Mouse (Mus musculus) heart, embryonic 12.5 days (tissue): ENCODE data around the gene Slc5a3. TPM values are rescaled to one million over a fixed set of nuclear protein-coding genes. Genes with fewer than 3 reads are reported as not detected.

Source experiments
- ATAC-seq: fragments of 200-750 bp; cut with Nextera tagmentation; 2 replicates; pipeline ENCODE4 v1.8.0; 2017; ENCODE audit warnings: moderate TSS enrichment, moderate library complexity; ENCODE audit not compliant: insufficient number of reproducible peaks, low FRiP score
- H3K27ac ChIP-seq: fragments of 300-500 bp; sonication (generic); 2 replicates; pipeline ENCODE4 v1.5.1; 2016; ENCODE audit warnings: mild to moderate bottlenecking, moderate library complexity; ENCODE audit not compliant: poor library complexity, severe bottlenecking
- H3K27me3 ChIP-seq: fragments of 300-500 bp; sonication (generic); replicated peaks from 2 replicates; pipeline ENCODE4 v1.6.1; 2016; ENCODE audit warnings: mild to moderate bottlenecking, moderate library complexity
- H3K36me3 ChIP-seq: fragments of 300-500 bp; sonication (generic); 2 replicates; pipeline ENCODE4 v1.6.1; 2016; ENCODE audit warnings: mild to moderate bottlenecking, moderate library complexity
- H3K4me1 ChIP-seq: fragments of 300-500 bp; sonication (generic); replicated peaks from 2 replicates; pipeline ENCODE4 v1.6.1; 2016; ENCODE audit warnings: mild to moderate bottlenecking
- H3K4me2 ChIP-seq: fragments of 300-500 bp; sonication (generic); 2 replicates; pipeline ENCODE4 v1.6.1; 2016; ENCODE audit warnings: mild to moderate bottlenecking, moderate library complexity
- H3K4me3 ChIP-seq: fragments of 300-500 bp; sonication (generic); 2 replicates; pipeline ENCODE4 v1.5.1; 2016; ENCODE audit warnings: mild to moderate bottlenecking
- H3K9ac ChIP-seq: fragments of 300-500 bp; sonication (generic); 2 replicates; pipeline ENCODE4 v1.6.1; 2016; ENCODE audit warnings: mild to moderate bottlenecking, moderate library complexity
- H3K9me3 ChIP-seq: fragments of 300-500 bp; sonication (generic); replicated peaks from 2 replicates; pipeline ENCODE4 v1.6.1; 2016; ENCODE audit warnings: mild to moderate bottlenecking, moderate library complexity
- WGBS: fragments of 180-500 bp; shearing (Covaris S2); methylation state at CpG from one replicate; pipeline ENCODE4 v1.1.7; 2016; 5-methylcytosine and 5-hydroxymethylcytosine counted together
- polyA plus RNA-seq: library from polyadenylated mRNA; unstranded; fragments of >200 nt; fragmentation: Nextera tagmentation; extraction: Ambion mirVana; gene quantifications from 2 replicates; pipeline ENCODE4 v1.2.1, GENCODE M21; 2016

Gene Slc5a3
- polyA plus RNA-seq, 1 experiment from 2014 or later, result 5.9 TPM

- Histone ChIP-seq H3K27me3 (no peaks in the 10 kb centered on the region), H3K9ac (no peak overlapping the region), H3K36me3 (no peaks in the 10 kb centered on the region), H3K4me3 (no peak overlapping the region), H3K9me3 (peaks cover 7% of the 10 kb centered on the region; the same call in 1 of the 2 replicates), H3K4me1 (no peaks in the 10 kb centered on the region), H3K4me2 (no peak overlapping the region), H3K27ac (no peak overlapping the region)
- 82% methylated on average over 21 of the region's 21 CpGs for WGBS
- no peak for ATAC-seq
Observed at GRCm38 (mm10) chr16:92037891-92038607, 20.1 kb upstream of the Slc5a3 start.

- H3K4me3 ChIP-seq, result no peak overlapping the region
- no peak overlapping the region for H3K27ac ChIP-seq
- no peak overlapping the region for H3K9ac ChIP-seq
- 73% methylated on average over 7 of the region's 7 CpGs for WGBS
- H3K9me3 ChIP-seq, result peaks cover 7% of the 10 kb centered on the region; the same call in 1 of the 2 replicates
- no peaks in the 10 kb centered on the region for H3K27me3 ChIP-seq
- H3K4me1 ChIP-seq, result no peaks in the 10 kb centered on the region
- H3K36me3 ChIP-seq, result no peaks in the 10 kb centered on the region
- H3K4me2 ChIP-seq, result no peak overlapping the region
- no peak for ATAC-seq
Observed at GRCm38 (mm10) chr16:92039421-92039820, 18.7 kb upstream of the Slc5a3 start.

GRCm38 (mm10) chr16:92039966-92040365, 18.2 kb upstream of the Slc5a3 start:
- no peak for ATAC-seq
- Histone ChIP-seq H3K4me1 (no peaks in the 10 kb centered on the region), H3K4me2 (no peak overlapping the region), H3K4me3 (no peak overlapping the region), H3K9ac (no peak overlapping the region), H3K9me3 (peaks cover 7% of the 10 kb centered on the region; the same call in 1 of the 2 replicates), H3K36me3 (no peaks in the 10 kb centered on the region), H3K27me3 (no peaks in the 10 kb centered on the region), H3K27ac (no peak overlapping the region)
- 93% methylated on average over 11 of the region's 11 CpGs for WGBS

GRCm38 (mm10) chr16:92051777-92052310, 6.3 kb upstream of the Slc5a3 start:
- no peaks in the 10 kb centered on the region for H3K27me3 ChIP-seq
- no peaks in the 10 kb centered on the region for H3K36me3 ChIP-seq
- H3K9me3 ChIP-seq, result peaks cover 11% of the 10 kb centered on the region
- no peak overlapping the region for H3K4me3 ChIP-seq
- H3K27ac ChIP-seq, result no peak overlapping the region
- no peak overlapping the region for H3K9ac ChIP-seq
- H3K4me2 ChIP-seq, result no peak overlapping the region
- ATAC-seq, result no peak
- peaks cover 14% of the 10 kb centered on the region for H3K4me1 ChIP-seq
- 87% methylated on average over 7 of the region's 7 CpGs for WGBS

- ATAC-seq, result no peak
- 76% methylated on average over 10 of the region's 10 CpGs for WGBS
Observed at GRCm38 (mm10) chr16:92052569-92052968, 5.6 kb upstream of the Slc5a3 start.

GRCm38 (mm10) chr16:92056711-92057110, 1.4 kb upstream of the Slc5a3 start:
- H3K9ac ChIP-seq, result no peak overlapping the region
- H3K4me3 ChIP-seq, result no peak overlapping the region
- peaks cover 25% of the 10 kb centered on the region for H3K4me1 ChIP-seq
- WGBS, result 4% methylated on average over 2 of the region's 2 CpGs
- ATAC-seq, result no peak
- H3K36me3 ChIP-seq, result peaks cover 9% of the 10 kb centered on the region
- no peaks in the 10 kb centered on the region for H3K27me3 ChIP-seq
- no peak overlapping the region for H3K4me2 ChIP-seq
- no peak overlapping the region for H3K27ac ChIP-seq
- peaks cover 11% of the 10 kb centered on the region for H3K9me3 ChIP-seq

More at GRCm38 (mm10) chr16:92052569-92052968, 5.6 kb upstream of the Slc5a3 start:
- H3K9ac ChIP-seq, result no peak overlapping the region
- peaks cover 11% of the 10 kb centered on the region for H3K9me3 ChIP-seq
- no peak overlapping the region for H3K4me2 ChIP-seq
- peaks cover 17% of the 10 kb centered on the region for H3K4me1 ChIP-seq
- H3K4me3 ChIP-seq, result no peak overlapping the region
- no peaks in the 10 kb centered on the region for H3K27me3 ChIP-seq
- no peaks in the 10 kb centered on the region for H3K36me3 ChIP-seq
- no peak overlapping the region for H3K27ac ChIP-seq

GRCm38 (mm10) chr16:92057456-92057851, 668 bp upstream of the Slc5a3 start:
- peak overlapping the region; percentile 78 for H3K27ac ChIP-seq
- H3K27me3 ChIP-seq, result no peaks in the 10 kb centered on the region
- peaks cover 25% of the 10 kb centered on the region for H3K4me1 ChIP-seq
- peak; percentile 51 for ATAC-seq
- H3K36me3 ChIP-seq, result peaks cover 14% of the 10 kb centered on the region
- peak overlapping the region; percentile 85 for H3K4me3 ChIP-seq
- 2% methylated on average over 11 of the region's 11 CpGs for WGBS
- peaks cover 11% of the 10 kb centered on the region for H3K9me3 ChIP-seq
- peak overlapping the region; percentile 95 for H3K9ac ChIP-seq
- H3K4me2 ChIP-seq, result peak overlapping the region; percentile 94

- Histone ChIP-seq H3K9me3 (peaks cover 5% of the 10 kb centered on the region), H3K4me3 (peak overlapping the region; percentile 85), H3K4me1 (peaks cover 25% of the 10 kb centered on the region), H3K27me3 (no peaks in the 10 kb centered on the region), H3K4me2 (peak overlapping the region; percentile 94), H3K27ac (peak overlapping the region; percentile 78), H3K36me3 (peaks cover 26% of the 10 kb centered on the region), H3K9ac (peak overlapping the region; percentile 95)
- WGBS, result 2% methylated on average over 57 of the region's 63 CpGs
- ATAC-seq, result peak; percentile 38
Observed at GRCm38 (mm10) chr16:92058644-92059620, 810 bp downstream of the Slc5a3 start.

- H3K9ac ChIP-seq, result no peak overlapping the region
Observed at GRCm38 (mm10) chr16:92060213-92060612, 2.1 kb downstream of the Slc5a3 start.

GRCm38 (mm10) chr16:92061586-92061985, 3.5 kb downstream of the Slc5a3 start:
- Histone ChIP-seq H3K27ac (no peak overlapping the region), H3K4me2 (no peak overlapping the region), H3K9me3 (no peaks in the 10 kb centered on the region), H3K36me3 (peaks cover 39% of the 10 kb centered on the region), H3K4me1 (peaks cover 26% of the 10 kb centered on the region), H3K4me3 (no peak overlapping the region), H3K27me3 (no peaks in the 10 kb centered on the region), H3K9ac (no peak overlapping the region)
- ATAC-seq, result no peak
- WGBS, result 95% methylated on average over 7 of the region's 7 CpGs

More at GRCm38 (mm10) chr16:92060213-92060612, 2.1 kb downstream of the Slc5a3 start:
- H3K27me3 ChIP-seq, result no peaks in the 10 kb centered on the region
- no peak overlapping the region for H3K27ac ChIP-seq
- peaks cover 29% of the 10 kb centered on the region for H3K4me1 ChIP-seq
- H3K4me3 ChIP-seq, result 0 out of 2 replicates have a peak overlapping the region, but pooled peaks have one; percentile 3
- no peak for ATAC-seq
- H3K36me3 ChIP-seq, result peaks cover 29% of the 10 kb centered on the region
- 63% methylated on average over 3 of the region's 3 CpGs for WGBS
- H3K4me2 ChIP-seq, result no peak overlapping the region; the same call in 1 of the 2 replicates
- no peaks in the 10 kb centered on the region for H3K9me3 ChIP-seq

GRCm38 (mm10) chr16:92062832-92063231, 4.7 kb downstream of the Slc5a3 start:
- H3K4me3 ChIP-seq, result no peak overlapping the region
- WGBS, result 91% methylated on average over 1 of the region's 1 CpGs
- peaks cover 23% of the 10 kb centered on the region for H3K4me1 ChIP-seq
- H3K9ac ChIP-seq, result no peak overlapping the region
- no peaks in the 10 kb centered on the region for H3K27me3 ChIP-seq
- no peaks in the 10 kb centered on the region for H3K9me3 ChIP-seq
- H3K27ac ChIP-seq, result no peak overlapping the region
- peaks cover 49% of the 10 kb centered on the region for H3K36me3 ChIP-seq
- H3K4me2 ChIP-seq, result no peak overlapping the region
- no peak for ATAC-seq
